Mouse (Mus musculus): ENCODE measurements at regions not wholly inside any gene's neighbourhood (a gene's known extent, or its start where the extent isn't known, plus 50 kb on each side); places are given as distances from the start of the nearest gene placed in this dataset.

- no peak for ATAC-seq (ENCODE audit: insufficient read depth)
- no peak for TF ChIP-seq CTCF (IDR thresholded peaks at IDR 0.05; ENCODE audit: low read depth)
- TF ChIP-seq EP300 (IDR thresholded peaks at IDR 0.05; ENCODE audit: low read depth) = no peak
These were observed 119.5 kb upstream of the Foxq1 start for GRCm38 (mm10) chr13:31436434-31436833.

GRCm38 (mm10) chr13:31439761-31440627, 115.9 kb upstream of the Foxq1 start:
- Histone ChIP-seq H3K4me2 (ENCODE audit: low read depth) (no peak overlapping the region), H3K27me3 (ENCODE audit: control insufficient read depth, insufficient read depth, low read length) (no peaks in the 10 kb centered on the region), H3K4me3 (ENCODE audit: insufficient read depth in 1 of 2, low read depth in 2 of 2, low read length in 2 of 2) (no peak overlapping the region), H3K4me1 (replicated peaks; ENCODE audit: control insufficient read depth in 2 of 2, insufficient read depth in 2 of 2, low read length in 1 of 2) (no peaks in the 10 kb centered on the region), H3K9me3 (ENCODE audit: control insufficient read depth, low read length) (no peaks in the 10 kb centered on the region), H3K9ac (replicated peaks) (no peak overlapping the region), H3K36me3 (replicated peaks; ENCODE audit: control insufficient read depth, insufficient read depth, low read depth) (no peaks in the 10 kb centered on the region), H3K27ac (no peak overlapping the region)
- WGBS (ENCODE audit: insufficient replicate concordance) = 60% methylated on average over 9 of the region's 9 CpGs
- ATAC-seq (ENCODE audit: insufficient read depth) = no peak
- DNase-seq (ENCODE audit: low read depth in 3 of 3, low spot score in 3 of 3) = no peak
- TF ChIP-seq EP300 (IDR thresholded peaks at IDR 0.05; ENCODE audit: low read depth) (no peak), CTCF (IDR thresholded peaks at IDR 0.05; ENCODE audit: low read depth) (no peak)

More at GRCm38 (mm10) chr13:31436434-31436833, 119.5 kb upstream of the Foxq1 start:
- H3K27ac ChIP-seq = no peak overlapping the region
- WGBS (ENCODE audit: insufficient replicate concordance) = 59% methylated on average over 7 of the region's 7 CpGs
- no peaks in the 10 kb centered on the region for H3K27me3 ChIP-seq (ENCODE audit: control insufficient read depth, insufficient read depth, low read length)
- H3K4me2 ChIP-seq (ENCODE audit: low read depth) = no peak overlapping the region
- no peak for DNase-seq (ENCODE audit: low read depth in 3 of 3, low spot score in 3 of 3)
- H3K4me3 ChIP-seq (ENCODE audit: insufficient read depth in 1 of 2, low read depth in 2 of 2, low read length in 2 of 2) = no peak overlapping the region
- H3K9me3 ChIP-seq (ENCODE audit: control insufficient read depth, low read length) = no peaks in the 10 kb centered on the region
- no peaks in the 10 kb centered on the region for H3K4me1 ChIP-seq (replicated peaks; ENCODE audit: control insufficient read depth in 2 of 2, insufficient read depth in 2 of 2, low read length in 1 of 2)
- H3K9ac ChIP-seq (replicated peaks) = no peak overlapping the region
- no peaks in the 10 kb centered on the region for H3K36me3 ChIP-seq (replicated peaks; ENCODE audit: control insufficient read depth, insufficient read depth, low read depth)

- no peak overlapping the region for H3K4me2 ChIP-seq (ENCODE audit: low read depth)
- WGBS (ENCODE audit: insufficient replicate concordance) = 61% methylated on average over 2 of the region's 2 CpGs
- ATAC-seq (ENCODE audit: insufficient read depth) = no peak
- TF ChIP-seq CTCF (IDR thresholded peaks at IDR 0.05; ENCODE audit: low read depth) (no peak), EP300 (IDR thresholded peaks at IDR 0.05; ENCODE audit: low read depth) (no peak)
- H3K36me3 ChIP-seq (replicated peaks; ENCODE audit: control insufficient read depth, insufficient read depth, low read depth) = no peaks in the 10 kb centered on the region
- H3K4me1 ChIP-seq (replicated peaks; ENCODE audit: control insufficient read depth in 2 of 2, insufficient read depth in 2 of 2, low read length in 1 of 2) = no peaks in the 10 kb centered on the region
- no peaks in the 10 kb centered on the region for H3K27me3 ChIP-seq (ENCODE audit: control insufficient read depth, insufficient read depth, low read length)
- no peak overlapping the region for H3K9ac ChIP-seq (replicated peaks)
- no peaks in the 10 kb centered on the region for H3K9me3 ChIP-seq (ENCODE audit: control insufficient read depth, low read length)
- no peak overlapping the region for H3K27ac ChIP-seq
- no peak overlapping the region for H3K4me3 ChIP-seq (ENCODE audit: insufficient read depth in 1 of 2, low read depth in 2 of 2, low read length in 2 of 2)
- no peak for DNase-seq (ENCODE audit: low read depth in 3 of 3, low spot score in 3 of 3)
These were observed 97.1 kb upstream of the Foxq1 start for GRCm38 (mm10) chr13:31458883-31459282.

GRCm38 (mm10) chr13:31465141-31465540, 90.8 kb upstream of the Foxq1 start:
- Histone ChIP-seq H3K4me2 (ENCODE audit: low read depth) (no peak overlapping the region), H3K4me1 (replicated peaks; ENCODE audit: control insufficient read depth in 2 of 2, insufficient read depth in 2 of 2, low read length in 1 of 2) (no peaks in the 10 kb centered on the region), H3K9ac (replicated peaks) (no peak overlapping the region), H3K27me3 (ENCODE audit: control insufficient read depth, insufficient read depth, low read length) (no peaks in the 10 kb centered on the region), H3K27ac (no peak overlapping the region), H3K4me3 (ENCODE audit: insufficient read depth in 1 of 2, low read depth in 2 of 2, low read length in 2 of 2) (no peak overlapping the region), H3K36me3 (replicated peaks; ENCODE audit: control insufficient read depth, insufficient read depth, low read depth) (no peaks in the 10 kb centered on the region), H3K9me3 (ENCODE audit: control insufficient read depth, low read length) (no peaks in the 10 kb centered on the region)
- DNase-seq (ENCODE audit: low read depth in 3 of 3, low spot score in 3 of 3) (no peak), ATAC-seq (ENCODE audit: insufficient read depth) (no peak)
- 64% methylated on average over 8 of the region's 8 CpGs for WGBS (ENCODE audit: insufficient replicate concordance)
- TF ChIP-seq EP300 (IDR thresholded peaks at IDR 0.05; ENCODE audit: low read depth) = no peak
- TF ChIP-seq CTCF (IDR thresholded peaks at IDR 0.05; ENCODE audit: low read depth) = no peak

GRCm38 (mm10) chr13:31465711-31466110, 90.2 kb upstream of the Foxq1 start:
- ATAC-seq (ENCODE audit: insufficient read depth) (no peak), DNase-seq (ENCODE audit: low read depth in 3 of 3, low spot score in 3 of 3) (no peak)
- no peak overlapping the region for H3K9ac ChIP-seq (replicated peaks)
- H3K4me2 ChIP-seq (ENCODE audit: low read depth) = no peak overlapping the region
- H3K27ac ChIP-seq = no peak overlapping the region
- H3K36me3 ChIP-seq (replicated peaks; ENCODE audit: control insufficient read depth, insufficient read depth, low read depth) = no peaks in the 10 kb centered on the region
- H3K9me3 ChIP-seq (ENCODE audit: control insufficient read depth, low read length) = no peaks in the 10 kb centered on the region
- H3K4me1 ChIP-seq (replicated peaks; ENCODE audit: control insufficient read depth in 2 of 2, insufficient read depth in 2 of 2, low read length in 1 of 2) = no peaks in the 10 kb centered on the region
- H3K4me3 ChIP-seq (ENCODE audit: insufficient read depth in 1 of 2, low read depth in 2 of 2, low read length in 2 of 2) = no peak overlapping the region
- no peaks in the 10 kb centered on the region for H3K27me3 ChIP-seq (ENCODE audit: control insufficient read depth, insufficient read depth, low read length)
- 55% methylated on average over 4 of the region's 4 CpGs for WGBS (ENCODE audit: insufficient replicate concordance)
- TF ChIP-seq EP300 (IDR thresholded peaks at IDR 0.05; ENCODE audit: low read depth) (no peak), CTCF (IDR thresholded peaks at IDR 0.05; ENCODE audit: low read depth) (no peak)
